Mouse (Mus musculus) lung, postnatal 25 days (tissue): ENCODE measurements at regions not wholly inside any gene's neighbourhood (a gene's known extent, or its start where the extent isn't known, plus 50 kb on each side); places are given as distances from the start of the nearest gene placed in this dataset.

ENCODE experiments used
- DNase-seq: peaks from one replicate; pipeline ENCODE4 v3.0.0; 2022; ENCODE audit warnings: low spot score

GRCm38 (mm10) chr4:153321085-153321484 lies 161.5 kb downstream of the Ajap1 start:
- no peak for DNase-seq

- no peak for DNase-seq
Observed at GRCm38 (mm10) chr4:153320602-153321001, 162.0 kb downstream of the Ajap1 start.

GRCm38 (mm10) chr4:153316964-153317724 lies 165.5 kb downstream of the Ajap1 start:
- no peak for DNase-seq

- no peak for DNase-seq
Observed at GRCm38 (mm10) chr4:153316519-153316918, 166.1 kb downstream of the Ajap1 start.

GRCm38 (mm10) chr4:153313961-153314360 lies 168.7 kb downstream of the Ajap1 start:
- no peak for DNase-seq

- no peak for DNase-seq
Observed at GRCm38 (mm10) chr4:153311574-153311973, 171.0 kb downstream of the Ajap1 start.

GRCm38 (mm10) chr4:153310641-153311040 lies 172.0 kb downstream of the Ajap1 start:
- DNase-seq, result no peak

- DNase-seq, result no peak
Observed at GRCm38 (mm10) chr4:153303521-153303920, 179.1 kb downstream of the Ajap1 start.

- no peak for DNase-seq
Observed at GRCm38 (mm10) chr4:153302855-153303254, 179.8 kb downstream of the Ajap1 start.

- DNase-seq, result no peak
Observed at GRCm38 (mm10) chr4:153298277-153298676, 184.3 kb downstream of the Ajap1 start.

- no peak for DNase-seq
Observed at GRCm38 (mm10) chr4:153294828-153295227, 187.8 kb downstream of the Ajap1 start.

- DNase-seq, result no peak
Observed at GRCm38 (mm10) chr4:153293137-153293536, 189.5 kb downstream of the Ajap1 start.

GRCm38 (mm10) chr4:153288362-153288761 lies 194.2 kb downstream of the Ajap1 start:
- DNase-seq, result no peak

GRCm38 (mm10) chr4:153284209-153284608 lies 198.4 kb downstream of the Ajap1 start:
- no peak for DNase-seq

GRCm38 (mm10) chr4:153276571-153276970 lies 206.0 kb downstream of the Ajap1 start:
- no peak for DNase-seq

GRCm38 (mm10) chr4:153271376-153271775 lies 211.2 kb downstream of the Ajap1 start:
- DNase-seq, result no peak

- DNase-seq, result no peak
Observed at GRCm38 (mm10) chr4:153263216-153263805, 219.3 kb downstream of the Ajap1 start.

- no peak for DNase-seq
Observed at GRCm38 (mm10) chr4:153260941-153261557, 221.6 kb downstream of the Ajap1 start.

GRCm38 (mm10) chr4:153251943-153252342 lies 230.7 kb downstream of the Ajap1 start:
- DNase-seq, result no peak

GRCm38 (mm10) chr4:153251311-153251710 lies 231.3 kb downstream of the Ajap1 start:
- no peak for DNase-seq

GRCm38 (mm10) chr4:153236680-153237079 lies 245.9 kb downstream of the Ajap1 start:
- no peak for DNase-seq

- no peak for DNase-seq
Observed at GRCm38 (mm10) chr4:153233762-153234161, 248.8 kb downstream of the Ajap1 start.

GRCm38 (mm10) chr4:153229221-153229620 lies 253.4 kb downstream of the Ajap1 start:
- no peak for DNase-seq
